Mouse (Mus musculus) NIH3T3 (cell line): ENCODE data around the gene Specc1.
A peak's percentile ranks its signal among the peaks of the same experiment; 100 is the strongest.

ENCODE experiments used
- DNase-seq: peaks from one replicate; pipeline ENCODE4 v3.0.0-alpha.2; 2012; ENCODE audit warnings: low read depth

The Specc1 gene

DNA sequence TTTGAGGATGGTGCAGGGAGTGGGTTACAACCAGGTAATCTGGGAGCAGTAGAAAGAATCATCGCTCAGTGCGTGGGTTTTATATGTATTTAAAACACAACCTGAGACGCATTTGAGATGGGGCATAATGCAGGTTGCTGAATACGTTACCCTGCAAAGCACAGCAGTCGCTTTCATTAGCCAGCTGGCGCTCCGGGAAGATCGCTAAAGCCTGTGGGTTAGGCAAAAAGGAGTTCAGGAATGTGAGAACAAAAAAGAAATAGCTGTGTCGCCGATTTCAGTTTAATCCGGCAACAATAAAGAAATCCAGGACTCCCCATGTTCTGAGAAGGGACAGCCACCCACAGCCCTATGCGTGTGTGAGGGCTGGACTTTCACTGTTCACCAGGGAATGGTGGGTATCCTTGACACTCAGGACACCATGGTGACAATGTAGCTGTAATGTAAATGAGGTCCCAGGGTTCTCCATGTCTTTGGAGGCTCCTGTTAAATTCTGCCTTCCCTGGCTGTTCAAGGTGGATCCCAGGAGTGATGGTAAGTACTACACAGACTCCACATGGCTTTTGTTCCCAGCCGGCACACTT lies 58.6 kb downstream of the Specc1 start:
- DNase-seq, result no peak

DNA sequence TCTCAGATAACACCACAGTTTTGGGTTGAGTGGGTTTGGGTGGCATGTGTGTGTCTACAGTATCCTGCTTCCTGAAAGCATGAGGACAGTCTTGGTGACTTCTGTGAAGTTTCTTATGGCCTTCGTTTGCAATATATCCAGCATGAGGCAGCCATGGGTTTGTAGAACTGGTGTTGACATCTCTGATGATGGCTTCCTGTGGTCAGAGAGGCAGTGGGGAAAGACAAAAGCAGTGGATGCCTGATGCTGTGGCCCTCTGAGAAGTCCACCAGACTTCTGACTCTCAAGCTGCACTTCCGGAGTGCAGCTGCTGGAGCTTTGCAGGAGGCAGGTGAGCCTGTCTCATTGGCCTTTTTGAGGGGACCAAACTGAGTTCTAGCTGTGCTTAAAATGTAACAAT lies 60.4 kb downstream of the Specc1 start:
- DNase-seq, result no peak

DNA sequence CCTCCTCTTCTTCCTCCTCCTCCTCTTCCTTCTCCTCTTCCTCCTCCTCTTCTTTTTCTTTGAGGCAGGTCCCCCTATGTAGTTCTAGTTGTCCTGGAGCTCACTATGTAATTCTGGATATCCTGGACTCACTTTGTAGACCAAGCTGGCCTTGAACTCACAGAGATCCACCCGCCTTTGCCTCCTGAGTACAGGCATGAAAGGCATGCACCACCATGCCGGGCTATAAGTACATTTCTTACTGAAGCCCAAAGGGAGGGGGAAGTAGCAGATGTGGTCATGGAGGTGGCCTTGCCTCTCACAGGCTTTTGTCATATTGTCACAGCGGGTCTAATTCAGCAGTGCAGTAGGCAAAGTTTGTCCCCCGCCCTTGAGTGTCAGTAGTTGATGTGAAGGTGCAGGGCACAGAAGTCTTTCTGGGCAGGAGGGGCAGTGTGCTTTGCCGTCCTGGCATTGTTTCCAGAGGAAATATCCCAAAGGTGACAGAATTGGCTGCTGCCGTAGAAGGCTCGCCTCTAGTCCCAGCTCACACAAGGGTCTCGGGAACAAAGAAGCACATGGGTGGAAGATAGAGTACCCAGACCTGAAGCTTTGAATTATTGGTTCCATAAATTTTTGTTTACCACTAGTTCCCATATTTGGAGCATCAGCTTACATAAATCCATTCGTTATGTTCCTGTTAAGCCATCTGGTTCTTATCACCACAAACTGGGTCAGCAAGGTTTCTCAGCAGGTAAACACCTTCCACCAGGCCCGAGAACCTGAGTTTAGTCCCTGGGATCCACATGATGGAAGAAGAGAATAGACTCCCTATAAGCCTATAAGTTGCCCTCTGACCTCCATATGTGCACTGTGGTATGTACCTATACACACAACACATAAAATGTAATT lies 62.0 kb downstream of the Specc1 start:
- DNase-seq, result no peak

DNA sequence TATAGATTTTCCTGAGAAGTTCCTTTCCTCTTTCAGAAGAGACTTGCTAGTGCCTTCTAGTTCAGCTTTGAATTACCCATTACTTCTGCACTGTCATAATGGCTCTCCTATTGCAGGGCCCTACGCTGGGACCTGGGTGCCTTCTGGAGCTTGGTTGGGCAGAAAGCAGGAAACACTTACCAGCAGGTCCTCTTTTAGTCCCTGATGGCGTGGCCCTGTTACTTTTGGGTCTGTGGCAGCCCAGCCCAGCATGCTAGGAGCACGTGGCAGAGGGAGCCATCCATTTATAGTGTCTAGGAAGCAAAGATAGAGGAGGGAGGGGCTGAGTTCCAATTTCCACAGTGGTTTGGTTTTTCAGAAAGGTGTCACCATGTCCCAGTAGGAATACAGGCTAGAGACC lies 63.3 kb downstream of the Specc1 start:
- DNase-seq, result no peak

DNA sequence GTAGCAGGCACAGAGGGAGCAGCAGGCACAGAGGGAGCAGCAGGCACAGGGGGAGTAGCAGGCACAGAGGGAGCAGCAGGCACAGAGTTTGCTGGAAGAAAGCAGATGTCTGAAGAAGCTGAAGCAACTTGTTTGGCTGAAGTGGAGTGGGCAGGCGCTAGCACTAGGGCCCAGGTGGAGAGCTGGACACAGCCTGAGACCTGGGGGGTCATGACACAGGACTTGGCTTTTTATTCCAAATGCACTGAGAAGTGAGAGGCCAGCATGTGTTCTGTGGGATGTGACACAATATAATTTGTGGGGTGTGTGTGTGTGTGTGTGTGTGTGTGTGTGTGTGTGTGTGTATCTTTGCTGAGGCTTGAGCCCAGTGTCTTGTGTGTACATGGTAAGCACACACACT lies 64.3 kb downstream of the Specc1 start:
- DNase-seq, result no peak

DNA sequence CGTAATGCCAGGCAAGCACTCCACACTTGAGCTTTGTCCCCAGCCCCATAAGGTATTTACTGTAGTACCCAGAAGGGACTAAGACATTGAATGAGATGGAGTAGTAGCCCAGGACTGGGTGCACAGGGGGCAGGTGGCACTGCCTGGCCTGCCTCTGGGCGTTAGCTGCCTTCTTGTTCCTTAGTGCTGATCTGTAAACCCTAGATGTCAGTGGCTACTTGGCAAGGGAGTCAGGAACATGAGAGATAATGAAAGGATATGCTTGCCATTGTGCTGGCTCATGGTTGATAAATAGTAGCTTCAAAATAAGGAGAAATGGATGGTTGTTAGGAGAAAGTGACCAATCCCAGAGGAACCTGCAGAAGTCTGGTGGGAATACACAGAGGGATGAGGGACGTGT lies 65.5 kb downstream of the Specc1 start:
- no peak for DNase-seq

DNA sequence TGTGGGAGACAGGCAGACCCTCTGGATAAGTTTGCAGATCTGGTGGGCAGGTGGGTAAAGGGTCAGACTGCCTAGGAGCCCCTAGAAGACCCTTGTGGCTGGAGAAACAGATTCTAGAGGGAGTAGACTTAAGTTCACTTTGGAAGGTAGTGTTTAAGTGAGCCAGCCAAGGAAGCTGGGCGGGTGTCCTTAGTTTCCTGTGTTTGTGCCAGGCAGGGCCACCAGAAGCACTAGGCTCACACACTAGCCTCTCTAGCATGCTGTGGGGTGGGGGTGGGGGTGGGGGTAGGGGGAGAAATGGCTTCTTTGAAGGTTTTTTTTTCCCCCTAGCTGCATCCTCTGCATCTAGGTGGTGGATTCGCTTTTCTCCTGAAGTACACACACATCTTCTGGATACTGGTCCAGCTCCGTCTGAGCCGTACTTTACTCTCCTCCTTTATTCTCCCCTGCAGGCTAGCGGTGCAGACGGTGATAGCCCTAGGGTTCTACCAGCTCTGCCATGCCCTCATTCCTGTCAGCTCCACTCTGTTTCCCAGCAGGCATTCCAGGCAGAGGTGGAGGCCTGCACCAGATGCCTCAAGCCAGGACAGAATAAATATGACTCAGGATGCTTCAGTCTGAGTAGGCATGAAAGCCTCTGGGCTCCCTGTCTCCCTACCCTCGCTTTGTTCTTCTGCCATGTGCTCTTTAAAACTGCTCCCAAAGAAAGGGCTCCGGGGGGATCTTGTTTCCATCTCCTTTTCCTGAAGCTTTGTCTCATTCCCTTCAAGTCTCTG lies 66.3 kb downstream of the Specc1 start:
- peak; percentile 68 for DNase-seq

DNA sequence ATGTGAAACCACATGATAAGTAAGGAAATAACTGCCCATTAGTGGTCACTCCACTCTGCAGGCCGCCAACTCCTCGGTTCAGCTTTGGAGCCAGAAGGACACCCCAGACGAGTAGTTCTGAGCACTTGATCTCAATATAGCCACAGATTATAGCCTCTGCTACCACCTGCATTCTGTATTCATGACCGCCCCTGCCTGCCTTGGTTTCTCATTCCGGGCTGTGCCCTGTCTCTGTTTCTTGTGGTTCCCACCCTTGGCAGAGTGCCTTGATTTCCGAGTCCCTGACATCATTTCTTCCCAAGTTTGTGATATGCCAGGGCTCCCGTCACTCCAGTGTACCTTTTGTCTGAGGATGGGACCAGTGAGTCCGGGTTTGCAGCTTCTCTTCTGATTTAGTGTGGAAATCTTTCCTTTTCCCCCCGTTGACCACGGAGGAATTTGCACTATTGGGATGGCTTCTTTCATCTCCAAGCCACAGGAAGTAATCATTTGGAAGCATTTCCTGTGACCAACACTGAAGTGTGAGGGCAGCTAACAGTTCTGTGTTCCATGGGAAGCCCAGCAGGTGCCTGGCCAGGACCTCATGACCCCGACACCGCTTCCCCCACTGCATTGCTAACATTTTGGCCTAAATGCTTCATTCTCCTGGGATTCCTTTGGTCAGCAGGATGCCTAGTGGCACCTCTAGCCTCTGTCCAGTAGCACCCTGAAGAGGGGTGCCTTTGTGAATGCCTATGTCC lies 67.1 kb downstream of the Specc1 start:
- no peak for DNase-seq

DNA sequence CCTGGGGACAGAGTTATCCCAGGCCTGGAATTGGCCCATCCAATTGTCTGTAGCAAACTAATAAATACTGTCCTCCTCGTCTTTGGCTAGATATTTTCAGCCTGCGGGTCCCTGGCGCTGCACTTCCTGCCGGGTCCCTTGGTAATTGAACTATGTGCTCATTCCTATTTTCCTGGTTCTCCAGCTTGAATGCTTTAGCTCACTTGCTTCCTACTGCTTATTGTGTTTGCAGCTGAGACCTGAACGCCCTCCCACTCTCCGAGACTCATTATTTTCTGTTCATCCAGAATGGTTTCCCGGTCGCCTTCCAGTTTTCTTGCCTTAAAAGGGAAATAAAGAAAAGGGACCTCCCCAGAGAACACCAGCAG lies 67.7 kb downstream of the Specc1 start:
- no peak for DNase-seq

DNA sequence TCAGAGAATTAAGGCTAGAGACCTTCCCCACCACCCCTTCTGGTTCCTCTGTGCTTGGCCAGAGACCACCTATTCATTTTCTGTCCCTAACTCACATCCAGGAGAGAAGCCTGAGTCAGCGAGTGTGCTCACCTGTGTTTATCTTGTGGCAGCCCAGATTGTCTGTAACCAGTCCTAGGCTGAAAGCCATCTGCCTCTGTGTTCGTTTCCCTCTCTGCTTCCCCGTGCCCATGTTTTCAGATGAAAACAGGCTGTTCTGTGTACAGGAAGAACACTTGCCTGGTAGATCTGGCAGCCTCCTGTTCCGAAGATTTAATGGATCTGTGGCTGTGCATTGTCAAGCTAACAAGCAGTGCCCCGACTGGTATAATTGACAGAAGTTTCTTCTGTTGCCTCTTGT lies 68.4 kb downstream of the Specc1 start:
- no peak for DNase-seq

DNA sequence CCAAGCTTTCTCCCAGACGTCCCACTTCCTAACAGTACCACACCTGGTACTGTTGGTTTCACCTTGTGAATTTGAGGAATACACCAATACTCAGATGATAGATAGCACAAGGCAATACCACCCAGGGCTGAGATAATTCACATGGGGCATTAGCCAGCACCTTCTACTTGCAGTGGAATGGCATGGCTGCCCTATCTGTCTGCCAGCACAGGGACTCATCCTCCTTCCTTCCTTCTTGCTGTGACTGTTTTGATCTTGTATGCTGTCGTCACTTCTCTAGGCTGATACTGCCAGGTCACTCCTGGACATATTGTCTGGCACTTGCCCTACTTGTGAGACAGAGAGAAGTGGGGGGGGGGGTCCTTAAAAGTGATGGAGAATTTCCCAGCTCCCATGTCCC lies 69.2 kb downstream of the Specc1 start:
- no peak for DNase-seq

DNA sequence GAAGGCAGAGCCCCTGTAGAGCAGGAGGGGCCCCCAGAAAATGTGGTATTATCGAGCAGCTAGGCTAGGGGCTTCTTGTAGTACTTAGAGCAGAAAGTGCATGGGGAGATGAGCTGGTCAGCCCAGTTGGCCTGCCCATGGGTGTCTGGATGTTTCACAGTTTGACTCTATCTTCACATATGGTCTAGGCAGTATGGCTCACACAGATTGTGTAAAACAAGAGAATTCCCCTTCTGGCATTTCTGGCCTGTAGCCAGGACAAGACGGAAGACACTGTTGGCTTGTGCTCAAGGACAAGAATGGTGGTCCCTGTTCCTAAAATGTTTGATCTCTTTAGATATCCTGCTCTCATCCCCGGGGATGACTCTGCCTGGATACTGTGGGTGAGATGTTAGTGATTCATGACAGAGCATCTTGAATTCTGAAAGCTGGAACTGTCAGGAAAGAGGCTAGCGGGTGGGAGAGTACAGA lies 69.8 kb downstream of the Specc1 start:
- peak; percentile 70 for DNase-seq

DNA sequence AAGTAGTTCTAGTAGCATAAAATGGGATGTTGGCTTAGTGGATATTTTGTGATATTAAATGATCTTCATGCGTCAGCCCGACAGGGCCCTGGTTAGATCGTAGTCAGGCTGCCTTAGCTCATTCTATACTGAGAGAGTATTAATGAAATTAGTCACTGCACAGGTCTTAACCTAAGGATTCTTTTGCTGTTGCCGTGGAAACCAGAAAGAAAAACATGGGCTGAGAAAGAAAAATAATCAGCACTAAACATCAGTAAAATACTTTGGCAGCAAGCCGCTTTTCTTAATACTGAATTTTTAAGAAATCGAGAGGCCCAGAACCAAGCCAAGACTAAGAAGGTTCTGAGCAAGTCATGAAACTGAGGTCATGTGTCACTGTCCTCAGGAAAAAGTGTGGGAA lies 70.7 kb downstream of the Specc1 start:
- DNase-seq, result peak; percentile 88

DNA sequence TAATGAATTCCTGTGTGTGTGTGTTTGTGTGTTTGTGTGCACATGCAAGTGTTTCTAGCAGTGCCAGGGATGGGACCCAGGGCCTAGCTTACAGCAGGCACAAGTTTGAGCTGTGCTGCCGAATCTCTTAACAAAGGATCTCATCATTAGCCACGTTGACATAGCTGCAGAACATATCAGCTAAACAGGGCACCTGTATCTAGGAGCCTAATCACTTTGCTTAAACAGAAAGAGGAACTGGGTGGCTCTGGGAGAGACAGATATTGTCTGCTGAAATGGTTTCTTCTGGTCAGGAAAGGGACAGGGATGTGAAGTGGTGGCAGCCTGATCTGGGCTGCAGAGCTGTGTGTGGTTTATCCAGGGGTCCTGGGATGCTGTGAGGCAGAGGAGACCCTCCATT lies 71.1 kb downstream of the Specc1 start:
- no peak for DNase-seq

DNA sequence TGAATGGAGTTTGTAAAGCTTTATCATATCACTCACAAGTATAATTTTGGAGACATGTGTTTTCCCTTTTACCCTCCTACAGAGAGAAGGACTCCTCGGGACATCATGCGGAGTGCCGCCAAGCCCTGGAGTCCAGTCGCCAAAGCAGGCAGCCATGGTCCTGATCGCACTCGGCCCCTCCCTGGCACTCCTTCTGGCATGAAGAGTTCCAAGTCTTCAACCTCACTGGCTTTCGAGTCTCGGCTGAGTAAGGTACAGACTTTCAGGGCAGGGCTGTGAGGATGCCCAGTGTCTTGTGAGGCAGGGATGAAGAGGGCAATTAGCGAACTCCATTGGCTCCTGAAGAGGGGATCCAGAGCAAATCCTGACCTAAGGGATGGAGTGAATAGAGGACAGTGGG lies 72.6 kb downstream of the Specc1 start:
- DNase-seq, result no peak

DNA sequence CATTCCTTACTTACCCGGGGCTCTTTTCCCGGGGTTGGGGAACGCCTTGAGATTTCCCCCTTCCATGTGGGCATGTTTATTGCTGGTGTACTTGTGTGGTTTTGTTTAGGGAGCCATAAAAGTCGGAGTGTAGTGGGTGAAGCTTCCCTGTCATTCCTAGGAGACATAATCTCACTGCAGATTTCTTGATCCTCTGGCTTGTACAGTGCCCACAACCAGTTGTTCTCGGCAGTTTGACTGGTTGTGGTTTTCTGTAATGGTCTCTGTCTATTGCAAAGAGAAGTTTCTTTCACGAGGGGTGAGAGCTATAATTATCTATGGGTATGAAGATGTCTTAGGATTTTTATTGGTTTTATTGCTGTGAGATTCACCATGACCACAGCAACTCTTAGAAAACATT lies 78.0 kb downstream of the Specc1 start:
- DNase-seq, result no peak

DNA sequence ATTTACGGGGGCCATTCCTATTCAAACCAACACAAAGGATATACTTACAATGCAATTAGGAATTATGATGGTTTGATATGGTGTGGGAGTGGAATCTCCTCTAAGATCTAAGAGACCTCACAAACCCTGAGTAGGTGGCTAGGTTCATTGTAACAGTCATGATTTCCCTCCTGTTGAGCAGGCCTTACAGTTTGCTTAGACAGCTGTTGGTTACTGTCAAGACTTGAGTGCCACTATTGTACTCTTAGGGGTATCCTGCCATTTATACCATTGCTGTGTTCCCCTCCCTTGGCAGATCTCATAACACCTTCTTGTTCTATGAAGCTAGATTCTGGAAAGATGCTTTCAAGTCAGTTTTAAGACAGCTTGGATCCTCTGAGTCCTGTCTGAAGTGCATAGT lies 78.7 kb downstream of the Specc1 start:
- DNase-seq, result no peak

DNA sequence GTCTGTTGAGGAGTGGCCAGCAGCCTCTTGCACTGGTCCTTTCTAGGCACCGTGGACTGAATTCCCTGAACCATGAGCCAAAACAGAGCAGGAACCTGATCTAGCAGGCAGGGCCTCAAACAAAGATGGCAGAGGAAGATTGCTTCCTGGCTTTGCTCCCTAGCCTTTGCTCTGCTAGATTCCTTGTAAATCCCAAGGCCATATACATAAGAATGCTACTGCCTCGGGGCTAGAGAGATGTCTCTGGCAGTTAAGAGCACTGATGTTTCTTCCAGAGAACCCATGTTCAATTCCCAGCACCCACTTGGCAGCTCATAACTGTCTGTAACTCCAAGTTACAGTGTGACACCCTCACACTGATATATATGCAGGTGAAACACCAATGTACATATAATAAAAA lies 83.6 kb downstream of the Specc1 start:
- DNase-seq, result no peak

DNA sequence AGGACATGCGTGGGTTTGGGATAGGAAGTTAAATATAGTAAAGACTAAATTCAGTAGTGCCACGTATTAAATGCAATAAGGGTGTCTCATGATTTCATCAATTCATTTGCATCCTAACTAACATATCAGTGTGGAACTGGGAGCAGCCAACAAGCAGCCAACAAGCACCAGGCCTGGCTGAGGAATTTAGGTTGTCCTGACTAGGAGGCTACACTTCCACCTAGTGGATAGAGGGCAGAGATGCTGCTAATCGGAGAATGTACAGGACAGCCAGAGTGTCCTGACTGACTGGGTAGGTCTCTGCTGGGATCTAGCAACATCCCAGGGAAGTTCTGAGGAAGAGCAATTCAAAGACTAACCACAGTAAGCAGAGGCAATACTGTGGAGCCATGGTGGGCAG lies 88.1 kb downstream of the Specc1 start:
- DNase-seq, result peak; percentile 86

DNA sequence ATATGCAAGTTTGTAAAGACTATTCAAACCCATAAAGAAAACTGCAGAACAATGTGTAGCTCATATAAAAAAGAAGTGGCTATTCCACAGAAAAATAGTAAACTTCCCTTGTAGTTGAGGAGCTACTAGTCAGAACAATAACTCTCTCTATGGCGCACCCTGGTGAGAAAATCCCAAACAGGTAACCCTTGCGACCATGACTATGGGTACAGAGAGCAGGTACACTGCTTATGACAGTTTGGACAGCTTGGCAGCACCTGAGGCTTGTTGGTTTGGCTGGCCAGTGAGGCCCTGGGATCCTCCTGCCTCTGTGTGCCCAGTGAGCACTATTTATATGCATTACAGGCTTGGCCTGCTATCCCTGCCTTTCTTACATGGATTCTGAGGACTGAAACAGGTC lies 89.4 kb downstream of the Specc1 start:
- DNase-seq, result no peak

DNA sequence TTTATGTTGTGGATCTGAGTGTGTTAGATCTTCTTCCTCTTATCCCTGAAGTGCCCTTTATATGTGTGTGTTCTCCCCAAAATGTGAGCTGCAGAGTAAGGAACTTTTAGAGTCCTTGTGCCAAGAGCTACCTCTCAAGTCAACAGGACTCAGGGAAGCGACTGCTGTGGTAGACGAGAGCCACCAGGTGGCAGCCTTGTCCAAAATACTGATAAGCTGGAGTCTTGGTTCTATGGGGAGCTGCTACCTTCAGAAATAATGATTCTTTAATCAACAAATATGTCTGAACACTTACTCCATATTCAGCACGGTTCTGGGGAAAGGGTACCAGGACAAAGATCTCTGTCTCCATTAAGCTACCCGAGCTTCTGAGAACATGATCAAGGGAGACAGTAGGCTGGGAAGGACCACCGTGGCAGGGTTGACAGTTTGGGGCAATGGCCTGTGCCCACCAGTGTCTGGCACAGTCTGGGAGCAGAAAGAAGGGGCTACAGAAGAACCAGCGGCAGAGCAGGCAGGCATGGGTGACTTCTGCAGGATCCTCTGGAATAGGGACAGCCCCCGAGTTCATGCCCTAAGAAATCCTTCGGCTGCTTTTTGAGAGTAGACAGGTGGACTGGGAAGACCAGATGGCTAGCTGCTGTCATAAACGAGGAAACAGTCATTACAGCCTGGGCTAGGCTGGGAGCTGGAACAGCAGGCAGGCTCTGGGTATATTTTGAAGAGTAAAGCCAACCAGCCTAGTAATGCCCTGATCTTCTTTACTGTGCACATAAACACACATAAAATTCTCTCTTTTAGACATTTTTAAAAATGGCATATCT lies 91.5 kb downstream of the Specc1 start:
- peak; percentile 93 for DNase-seq
